Mouse (Mus musculus) brain, adult 2 months (tissue): ENCODE measurements at regions not wholly inside any gene's neighbourhood (a gene's known extent, or its start where the extent isn't known, plus 50 kb on each side); places are given as distances from the start of the nearest gene placed in this dataset.

Experiments
- DNase-seq: peaks from one replicate; pipeline ENCODE4 v3.0.0; 2011; ENCODE audit warnings: low read depth, low spot score

DNA sequence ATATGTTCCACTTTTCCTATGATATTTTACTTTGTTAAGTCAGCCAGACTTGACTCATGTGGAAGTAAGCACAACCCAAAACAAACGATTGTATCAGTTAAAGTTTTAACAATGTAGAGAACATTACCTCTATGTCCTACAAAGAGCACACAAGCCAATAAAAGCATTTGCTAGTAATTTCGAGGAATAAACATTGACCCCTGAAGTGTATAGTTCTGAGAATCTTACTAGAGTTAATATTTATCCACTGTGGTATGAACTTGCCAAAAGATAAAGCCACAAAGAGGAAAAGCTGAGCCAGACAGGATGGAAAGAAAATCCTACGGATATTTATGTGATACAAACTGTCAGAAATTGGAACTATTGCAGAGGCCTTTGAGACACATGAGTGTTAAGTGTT, 161.5 kb upstream of the Mbnl1 start:
- no peak for DNase-seq

DNA sequence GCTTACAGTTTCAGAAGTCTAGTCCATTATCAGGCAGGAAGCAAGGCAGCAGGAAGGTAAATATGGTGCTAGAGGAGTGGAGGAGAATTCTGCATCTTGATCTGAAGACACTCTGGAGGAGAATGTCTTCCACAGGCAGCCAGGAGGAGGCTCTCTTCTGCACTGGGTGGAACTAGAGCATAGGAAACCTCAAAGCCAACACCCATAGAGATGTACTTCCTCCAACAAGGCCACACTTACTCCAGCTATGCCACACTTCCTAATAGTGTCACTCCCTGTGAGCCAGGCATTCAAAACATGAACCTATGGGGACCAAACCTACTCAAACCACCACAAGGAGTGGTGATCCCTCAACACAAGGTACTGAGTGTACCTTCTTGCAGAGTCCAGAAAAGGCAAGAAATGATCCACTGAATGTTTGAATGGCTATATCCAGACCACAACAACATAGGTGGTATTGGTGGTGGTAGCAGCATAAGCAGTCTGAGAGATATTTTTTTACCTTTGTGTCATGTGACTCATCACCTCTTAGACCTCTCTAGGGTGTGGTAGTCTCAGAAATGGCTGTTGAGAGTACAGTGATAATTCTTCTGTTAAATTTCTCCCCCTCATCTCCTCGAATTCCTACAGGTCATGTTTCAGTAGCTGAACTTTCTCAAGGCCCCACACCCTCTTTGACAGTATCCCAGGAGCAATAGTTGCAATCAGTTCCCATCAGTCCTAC, 152.3 kb upstream of the Mbnl1 start:
- DNase-seq = no peak

DNA sequence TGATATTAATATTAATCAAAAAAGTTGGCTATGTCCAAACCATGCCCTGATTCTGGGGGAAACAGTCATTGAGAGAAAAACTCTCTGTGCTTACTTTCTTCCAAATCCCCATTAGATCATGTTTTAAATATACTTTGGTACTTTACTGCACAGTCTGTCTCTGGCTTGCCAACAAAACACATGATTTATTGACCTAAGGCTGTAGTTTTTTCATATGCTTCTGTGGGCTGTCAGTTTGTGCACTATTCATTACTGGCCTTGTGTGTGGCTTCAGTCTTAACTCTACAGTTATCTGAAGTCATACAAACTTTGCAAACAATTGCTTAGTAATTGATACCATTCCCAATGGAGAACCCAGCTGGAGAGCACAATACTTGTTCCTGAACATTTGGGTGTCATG, 149.1 kb upstream of the Mbnl1 start:
- no peak for DNase-seq

DNA sequence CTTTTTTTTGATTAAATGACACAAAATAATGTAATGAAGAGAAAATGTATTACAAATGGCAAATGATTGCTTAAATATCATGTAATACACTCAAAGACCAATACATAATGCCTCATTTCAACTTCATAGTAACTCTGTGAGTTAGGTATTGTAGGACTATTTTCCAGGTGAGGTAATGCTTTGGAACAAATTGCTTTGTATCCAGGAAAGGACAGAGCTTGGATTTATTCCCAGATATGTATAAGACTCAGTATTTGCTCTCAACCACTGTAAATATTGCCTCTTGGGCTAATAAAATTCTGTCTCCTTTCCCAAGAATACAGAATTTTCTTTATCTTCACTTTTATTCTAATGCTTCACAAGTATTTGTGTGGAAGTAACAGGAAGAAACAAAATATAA, 148.2 kb upstream of the Mbnl1 start:
- no peak for DNase-seq

DNA sequence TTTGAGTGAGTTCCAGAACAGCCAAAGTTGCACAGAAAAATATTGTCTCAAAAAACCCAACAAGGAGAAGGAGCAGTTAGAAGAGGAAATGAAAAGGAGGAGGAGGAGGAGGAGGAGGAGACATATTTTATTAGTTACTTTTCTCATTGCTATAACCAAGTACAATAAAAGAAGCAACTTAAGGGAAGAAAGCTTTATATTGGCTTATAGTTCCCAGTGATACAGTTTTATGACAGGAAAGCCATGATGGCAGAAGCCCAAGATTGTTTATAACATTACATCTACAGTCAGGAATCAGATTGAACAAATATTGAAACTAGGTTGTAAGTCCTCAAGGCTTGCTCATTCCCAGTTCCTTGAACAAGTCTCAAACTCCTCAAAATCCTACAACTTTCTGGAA, 147.7 kb upstream of the Mbnl1 start:
- DNase-seq = no peak

DNA sequence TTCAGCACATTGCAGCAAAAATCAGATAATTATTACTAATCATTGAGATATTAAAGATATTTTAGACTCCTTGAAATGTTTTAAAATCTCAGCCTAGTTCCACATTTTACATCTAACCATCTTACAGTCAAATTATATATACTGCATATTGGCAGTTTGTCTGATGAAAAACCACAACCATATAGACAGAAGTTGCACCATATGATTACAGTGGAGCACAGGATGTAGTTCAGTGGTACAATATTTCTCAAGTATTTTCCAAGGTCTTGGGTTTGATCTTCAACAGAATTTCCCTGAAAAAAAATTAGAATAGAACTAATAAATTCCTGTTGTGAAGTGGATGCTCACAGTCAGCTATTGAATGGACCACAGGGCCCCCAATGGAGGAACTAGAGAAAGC, 140.2 kb upstream of the Mbnl1 start:
- no peak for DNase-seq

DNA sequence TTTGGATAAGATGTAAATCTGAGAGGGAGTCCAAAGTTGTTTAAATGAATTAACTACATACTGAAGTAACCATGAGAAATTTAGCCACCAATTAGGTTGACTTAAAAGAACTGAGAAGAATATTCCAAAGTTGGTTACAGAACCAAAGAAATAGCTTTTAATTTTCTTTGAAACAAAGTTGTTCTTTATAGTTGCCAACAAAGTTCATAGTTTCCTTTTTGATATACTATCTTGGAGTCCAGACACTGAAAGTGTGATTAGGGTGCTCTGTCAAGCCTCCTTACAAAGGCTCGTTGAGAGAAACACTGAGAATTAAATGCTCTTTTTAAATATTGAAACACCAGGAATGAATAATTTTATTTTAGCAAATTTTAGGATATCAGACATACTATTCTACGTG, 139.0 kb upstream of the Mbnl1 start:
- no peak for DNase-seq

DNA sequence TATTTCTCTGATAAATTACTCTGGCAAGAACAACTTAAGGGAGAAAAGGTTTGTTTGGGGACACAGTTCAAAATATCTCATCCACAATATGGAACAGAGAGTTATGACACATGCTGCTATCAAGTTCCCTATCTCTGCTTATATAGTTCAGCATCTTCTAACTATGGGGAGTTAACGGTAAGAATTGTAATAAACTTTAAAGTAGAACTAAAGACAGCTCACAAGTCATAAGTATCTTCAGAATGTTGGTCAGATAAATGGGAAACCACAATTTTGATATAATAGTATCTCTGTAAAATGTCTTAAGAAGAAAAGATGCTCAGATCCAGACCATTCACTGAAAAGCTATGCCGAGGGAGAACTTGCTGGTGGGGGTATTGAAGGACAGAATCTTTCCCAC, 138.5 kb upstream of the Mbnl1 start:
- no peak for DNase-seq

DNA sequence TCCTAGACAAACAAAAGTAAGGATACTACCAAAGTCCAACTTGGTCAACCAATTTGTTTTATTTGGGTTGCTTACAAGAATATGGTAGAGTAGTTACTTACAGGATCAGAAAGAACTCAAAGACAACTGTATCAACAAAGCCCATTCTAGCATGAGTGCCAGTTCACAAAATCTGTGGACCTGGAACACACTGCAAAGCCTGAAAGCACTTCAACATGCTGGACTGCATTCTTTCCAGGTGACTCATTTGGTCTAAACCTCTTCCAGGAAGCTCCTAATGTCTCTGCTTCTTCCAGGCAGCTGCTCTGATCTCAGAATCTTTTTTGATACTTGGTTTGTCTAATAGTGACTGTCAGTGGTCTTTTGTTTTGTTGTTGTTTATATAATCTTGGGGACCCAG, 126.2 kb upstream of the Mbnl1 start:
- DNase-seq = no peak

DNA sequence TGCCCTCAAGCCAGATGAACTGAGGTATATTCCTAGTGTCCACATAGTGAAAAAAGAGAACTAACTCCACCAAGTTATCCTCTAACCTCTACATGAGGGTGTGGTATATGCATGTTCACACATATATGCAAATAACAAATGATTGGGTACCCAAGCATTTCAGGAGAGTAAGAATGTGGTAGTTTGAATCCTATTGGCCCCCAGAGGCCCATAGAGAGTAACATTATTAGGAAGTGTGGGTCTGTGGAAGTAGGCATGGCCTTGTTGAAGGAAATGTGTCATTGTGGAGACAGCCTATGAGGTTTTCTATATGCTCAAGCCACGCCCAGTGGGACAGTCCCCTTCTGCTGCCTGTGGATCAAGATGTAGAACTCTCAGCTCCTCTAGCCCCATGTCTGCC, 125.6 kb upstream of the Mbnl1 start:
- DNase-seq = no peak

DNA sequence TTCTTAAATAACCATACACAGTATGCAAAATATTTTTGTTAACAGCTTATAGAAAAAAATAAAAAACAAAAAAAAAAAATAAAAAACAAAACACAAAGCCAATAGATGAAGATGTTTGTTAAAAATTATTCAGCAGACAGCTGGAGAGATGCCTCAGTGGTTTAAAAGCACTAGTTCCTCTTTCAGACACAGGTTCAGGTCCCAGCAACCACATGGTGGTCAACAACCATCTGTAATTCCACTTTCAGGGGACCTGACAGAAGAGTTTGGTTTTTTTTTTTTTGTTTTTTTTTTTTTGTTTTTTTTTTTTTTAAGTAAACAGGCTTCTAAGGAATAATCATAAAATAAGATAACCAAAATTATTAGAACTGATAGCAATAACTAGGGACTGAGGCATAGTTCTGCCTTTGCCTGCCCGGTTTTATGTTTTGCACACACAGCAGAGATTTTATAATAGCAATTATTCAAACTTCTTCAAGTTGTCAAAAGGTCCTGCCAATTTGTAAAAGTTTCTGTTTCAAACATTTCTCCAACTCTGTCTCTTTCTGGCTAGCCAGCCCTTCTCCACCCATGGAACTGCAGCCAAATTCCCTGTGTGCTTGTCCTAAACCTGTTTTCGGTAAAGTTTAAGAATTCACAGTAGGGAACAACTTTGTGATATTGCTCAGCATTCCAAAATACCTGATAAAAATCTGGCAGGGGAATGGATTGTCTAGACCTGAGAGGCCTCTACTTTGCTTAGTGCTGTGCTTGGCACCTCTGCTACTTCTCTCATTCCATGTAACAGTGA, 101.3 kb upstream of the Mbnl1 start:
- peak; percentile 0 for DNase-seq

DNA sequence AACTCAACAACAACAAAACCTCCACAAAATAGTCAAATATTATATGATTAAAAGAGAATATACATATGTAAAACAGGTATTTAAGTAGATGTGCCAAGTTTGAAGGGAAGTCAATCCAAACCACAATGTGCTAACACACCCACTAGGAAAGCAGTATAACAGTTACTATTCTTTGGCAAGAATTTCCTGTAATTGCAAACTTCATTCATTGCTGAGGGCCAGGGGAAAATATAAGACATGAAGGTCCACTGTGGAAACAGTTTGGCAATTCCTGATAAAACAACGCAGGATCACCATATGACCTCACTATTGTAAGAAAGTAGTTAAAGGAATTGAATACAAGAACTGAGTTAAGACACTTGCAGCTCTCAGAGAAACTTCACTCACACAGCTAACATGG, 99.0 kb upstream of the Mbnl1 start:
- no peak for DNase-seq

DNA sequence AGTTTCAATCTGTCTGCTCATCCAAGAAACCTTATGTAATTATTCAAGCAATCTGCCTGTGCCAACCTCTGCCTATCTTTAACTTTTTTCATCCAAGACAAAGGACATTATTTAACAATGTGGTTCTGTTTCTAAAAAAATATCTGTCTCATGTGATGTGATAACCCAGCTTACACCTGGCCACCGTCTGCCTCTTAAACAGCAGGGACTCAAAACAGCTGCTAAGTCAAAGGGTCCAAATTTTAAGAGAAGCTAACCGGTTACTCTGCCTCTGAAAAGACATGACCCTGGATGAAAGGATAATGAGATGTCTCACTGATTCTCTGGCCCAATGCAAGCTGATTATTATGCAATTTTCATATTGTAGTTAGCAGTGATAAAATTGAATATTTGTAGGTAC, 84.0 kb upstream of the Mbnl1 start:
- peak; percentile 3 for DNase-seq

DNA sequence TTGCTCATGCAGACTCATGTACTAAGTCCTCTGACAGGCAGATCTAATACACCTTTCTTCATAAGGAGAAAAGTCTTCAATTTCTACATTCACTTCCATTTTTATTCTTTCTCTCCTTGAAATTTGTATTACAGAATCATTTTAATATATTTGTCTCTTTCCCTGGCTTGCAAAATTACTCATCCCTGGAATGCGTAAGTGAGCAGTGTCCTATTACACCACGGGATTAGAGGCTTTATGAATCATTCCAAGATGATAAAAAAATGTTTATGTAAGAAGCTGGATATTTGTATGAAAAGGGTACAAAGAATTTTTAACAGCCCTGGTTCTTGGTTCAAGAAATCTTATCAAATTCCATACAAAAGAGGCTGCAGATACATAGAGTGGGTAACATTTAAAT, 83.6 kb upstream of the Mbnl1 start:
- peak; percentile 18 for DNase-seq

DNA sequence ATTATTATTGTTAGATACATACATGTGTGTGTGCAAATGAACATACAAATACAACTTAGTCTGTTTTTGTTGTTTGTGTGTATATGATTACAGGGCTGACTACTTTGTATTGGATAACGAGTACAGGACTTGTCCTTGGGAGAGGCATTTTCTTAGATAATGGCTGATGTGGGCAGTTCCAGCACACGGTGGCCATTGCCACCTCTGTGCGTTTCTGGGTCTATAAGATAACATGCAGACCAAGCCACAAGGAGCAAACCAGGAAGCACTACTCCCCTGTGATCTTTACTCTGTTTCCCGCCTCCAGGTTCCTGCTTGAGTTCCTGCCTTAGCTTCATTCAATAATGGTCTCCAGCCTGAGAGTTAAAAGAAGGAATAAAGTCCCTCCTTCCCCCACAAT, 77.3 kb upstream of the Mbnl1 start:
- DNase-seq = no peak

DNA sequence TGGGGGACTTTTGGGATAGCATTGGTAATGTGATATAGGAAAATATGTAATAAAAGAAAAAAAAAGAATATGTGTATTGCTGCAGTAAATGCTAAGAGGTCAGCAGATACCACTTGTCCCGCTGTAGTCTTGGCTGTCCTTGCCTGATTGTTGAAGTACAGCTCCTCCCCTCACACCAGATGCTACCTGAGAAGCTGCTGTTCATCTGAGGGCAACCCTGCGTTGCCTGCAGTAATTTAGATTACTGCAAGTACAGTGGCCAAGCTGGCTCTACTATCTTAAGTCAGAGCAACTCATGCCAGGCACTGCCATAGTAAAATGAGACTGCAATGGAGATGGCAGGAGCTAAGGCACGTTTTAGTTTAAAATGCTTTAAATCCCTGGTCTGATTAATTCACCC, 75.7 kb upstream of the Mbnl1 start:
- no peak for DNase-seq

DNA sequence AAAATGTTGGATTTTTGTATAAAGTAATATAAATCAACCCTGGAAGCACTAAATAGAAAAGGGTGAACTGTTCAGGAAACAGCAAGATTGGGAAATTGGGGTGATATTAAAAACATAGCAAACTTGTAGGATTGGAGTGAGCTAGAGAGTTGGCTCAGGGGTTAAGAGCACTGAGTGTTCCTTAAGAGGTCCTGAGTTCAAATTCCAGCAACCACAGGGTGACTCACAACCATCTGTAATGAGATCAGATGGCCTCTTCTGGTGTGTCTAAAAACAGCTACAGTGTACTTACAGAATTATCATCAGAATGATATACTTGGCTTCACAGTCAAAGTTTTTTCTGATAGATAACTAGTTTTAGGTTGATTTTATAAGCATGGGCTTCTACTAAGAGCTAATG, 73.8 kb upstream of the Mbnl1 start:
- no peak for DNase-seq

DNA sequence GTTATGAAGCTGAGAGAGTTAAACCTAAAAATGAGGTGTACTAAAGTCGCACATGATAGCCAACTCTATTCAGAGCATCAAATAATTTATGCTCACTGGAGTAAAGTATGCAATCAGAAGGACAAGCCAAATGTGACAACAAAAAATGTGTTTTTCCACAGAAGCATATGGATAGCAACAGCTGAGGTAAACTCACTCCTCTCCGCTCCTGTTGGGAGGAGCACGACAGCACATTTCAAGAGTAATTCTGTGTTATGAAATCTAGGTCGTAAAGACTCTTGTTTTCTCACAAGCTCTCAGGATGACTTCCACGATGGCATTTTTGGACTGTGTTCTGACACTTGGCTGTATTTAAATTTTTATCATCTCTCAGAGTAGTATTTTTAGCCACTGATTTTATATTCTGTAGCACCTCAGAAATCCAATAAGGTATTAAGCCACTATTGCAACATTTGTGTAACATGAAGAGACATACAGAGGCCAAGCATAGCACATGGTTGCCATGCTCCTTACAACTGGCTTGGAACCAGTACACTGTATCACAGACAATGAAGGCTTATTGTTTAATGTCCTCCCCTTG, 70.3 kb upstream of the Mbnl1 start:
- DNase-seq = peak; percentile 12

DNA sequence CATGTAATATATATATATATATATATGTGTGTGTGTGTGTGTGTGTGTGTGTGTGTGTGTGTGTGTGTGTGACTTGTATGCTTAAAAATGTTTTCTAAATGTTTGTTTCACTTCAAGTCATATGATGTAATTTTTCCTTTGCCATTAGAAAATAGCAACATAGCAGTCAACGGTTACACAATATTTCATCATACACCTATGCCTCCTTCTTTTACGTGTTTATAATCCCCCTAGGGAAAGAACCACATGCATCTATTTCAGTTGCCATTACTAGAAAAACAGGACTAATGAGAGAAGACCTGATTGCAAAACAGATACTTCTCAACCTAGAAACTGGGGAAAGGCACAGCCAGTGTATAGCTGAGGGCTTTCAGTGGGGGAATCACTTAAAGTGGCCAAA, 65.2 kb upstream of the Mbnl1 start:
- no peak for DNase-seq

DNA sequence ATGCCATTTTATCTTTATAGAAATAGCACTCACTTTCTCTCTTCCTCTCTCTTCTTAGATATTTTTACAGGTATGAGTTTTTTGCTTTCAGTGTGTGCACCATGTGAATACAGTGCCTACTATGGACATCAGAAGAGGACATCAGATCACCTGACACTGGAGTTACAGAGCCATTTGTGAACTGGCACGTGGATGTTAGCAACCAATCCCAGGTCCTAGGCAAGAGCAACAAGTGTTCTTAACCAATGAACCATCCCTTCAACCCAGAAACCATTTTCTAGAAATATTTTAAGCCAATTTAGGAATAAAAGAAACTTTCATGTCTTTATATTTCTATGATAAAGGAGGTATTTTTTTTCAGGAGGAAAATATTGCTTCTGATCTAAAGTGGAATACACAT, 64.7 kb upstream of the Mbnl1 start:
- no peak for DNase-seq

DNA sequence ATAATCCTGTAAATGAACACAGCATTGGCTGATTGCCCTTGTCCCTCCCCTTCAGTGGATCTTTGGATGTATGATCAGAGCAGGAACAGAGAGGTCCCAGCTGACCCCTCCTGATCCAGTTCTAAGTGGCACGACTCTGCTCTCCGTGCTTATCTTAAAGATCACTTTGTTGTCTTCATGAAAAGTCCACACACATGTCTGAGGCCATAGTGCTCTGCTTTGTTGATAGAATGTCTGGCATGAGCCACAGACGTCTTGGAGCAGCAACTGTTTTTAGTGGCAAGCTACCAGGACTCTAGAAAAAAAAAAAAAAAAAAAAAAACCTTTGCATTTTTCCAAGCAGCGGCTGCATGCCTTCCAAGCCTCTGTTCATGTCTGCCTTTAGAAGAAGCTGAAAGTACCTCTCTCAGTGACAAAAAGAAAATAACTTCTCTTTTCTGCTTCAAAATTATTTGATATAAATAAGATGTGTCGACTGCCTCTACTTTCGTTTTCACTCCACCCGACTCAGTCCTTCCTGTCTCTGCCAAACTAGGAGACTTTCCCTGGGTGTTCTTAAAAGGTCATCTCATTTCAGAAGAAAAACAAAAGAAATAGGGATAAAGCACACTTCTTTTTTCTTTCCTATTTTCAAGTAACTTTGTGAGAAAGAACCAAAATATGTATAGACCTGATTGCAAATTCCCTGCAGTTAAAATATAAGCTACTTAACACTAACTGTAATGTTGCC, 63.9 kb upstream of the Mbnl1 start:
- peak; percentile 57 for DNase-seq

DNA sequence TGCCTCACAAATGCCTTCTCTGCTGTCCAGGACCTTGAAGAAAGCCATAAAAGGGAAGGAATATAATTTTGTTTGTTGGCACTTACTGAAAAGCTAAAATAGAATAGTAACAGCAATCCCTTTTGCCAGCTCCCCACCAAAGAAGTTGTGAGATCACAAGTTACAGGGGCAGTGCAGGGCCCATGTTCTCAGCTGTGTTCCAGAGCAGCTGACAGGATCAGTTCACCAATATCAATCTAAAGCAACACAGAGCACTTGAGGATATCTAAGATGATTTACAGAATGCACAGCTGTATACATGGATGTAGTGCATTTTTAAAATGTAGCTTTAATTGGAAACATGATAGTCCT, 63.4 kb upstream of the Mbnl1 start:
- DNase-seq = peak; percentile 7

DNA sequence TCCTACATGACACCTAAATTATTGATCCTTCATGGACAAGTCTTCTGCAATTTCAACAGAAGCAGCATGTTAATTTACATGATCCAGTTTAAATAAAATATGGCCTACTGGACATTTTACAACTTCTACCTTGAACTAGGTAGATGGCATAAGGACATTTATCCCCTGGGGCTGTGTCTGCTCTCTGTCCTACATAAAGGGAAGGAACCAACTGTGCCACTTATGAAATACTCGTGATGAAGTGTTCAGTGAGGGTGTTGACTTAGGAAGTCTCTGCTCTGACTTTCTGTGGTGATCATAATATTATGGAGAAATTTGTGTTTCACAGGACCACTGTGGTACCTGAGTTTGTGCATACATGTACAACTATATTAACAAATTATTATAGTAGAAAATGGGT, 60.9 kb upstream of the Mbnl1 start:
- peak; percentile 14 for DNase-seq
